Mouse (Mus musculus): ENCODE results near the gene Slc1a7.

Slc1a7 gene

DNA sequence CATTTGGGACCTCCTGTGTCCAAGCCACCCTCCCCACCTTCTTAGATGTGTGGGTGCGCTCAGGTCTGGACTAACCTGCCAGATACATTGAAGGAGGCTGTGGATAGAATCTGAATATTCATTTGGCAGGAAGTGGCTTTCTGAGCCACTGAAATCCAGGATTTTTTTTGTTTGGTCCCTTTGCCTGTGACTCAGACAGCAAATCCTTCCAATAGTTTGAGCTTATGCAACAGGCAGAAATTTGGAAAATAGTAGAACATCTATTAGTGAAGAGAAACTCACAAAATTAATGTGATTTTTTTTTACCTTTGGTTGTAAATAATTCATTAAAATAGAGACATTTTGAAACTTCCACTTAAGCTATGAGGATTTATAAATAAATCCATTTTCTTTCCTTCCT, 3.0 kb downstream of the Slc1a7 start:
- DNase-seq (ENCODE audit: low spot score), result no peak

DNA sequence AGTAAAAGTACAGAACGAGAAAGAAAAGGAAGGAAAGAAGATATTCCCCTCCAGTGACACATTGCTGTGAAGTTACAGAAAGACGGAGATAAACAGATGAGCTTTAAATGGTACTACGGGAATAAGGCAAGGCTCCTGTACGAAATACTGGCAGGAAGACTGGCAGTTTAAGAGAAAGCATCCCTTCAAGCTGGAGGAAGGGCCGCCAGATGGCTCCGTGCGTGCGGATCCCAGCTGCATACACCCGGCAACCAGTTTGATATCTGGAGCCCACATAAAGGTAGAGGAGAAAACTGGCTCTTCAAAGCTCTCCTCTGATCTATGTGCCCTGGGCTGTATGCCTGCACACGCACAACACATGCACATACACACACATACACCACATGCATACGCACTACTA, 6.4 kb downstream of the Slc1a7 start:
- no peak for DNase-seq (ENCODE audit: low spot score)

DNA sequence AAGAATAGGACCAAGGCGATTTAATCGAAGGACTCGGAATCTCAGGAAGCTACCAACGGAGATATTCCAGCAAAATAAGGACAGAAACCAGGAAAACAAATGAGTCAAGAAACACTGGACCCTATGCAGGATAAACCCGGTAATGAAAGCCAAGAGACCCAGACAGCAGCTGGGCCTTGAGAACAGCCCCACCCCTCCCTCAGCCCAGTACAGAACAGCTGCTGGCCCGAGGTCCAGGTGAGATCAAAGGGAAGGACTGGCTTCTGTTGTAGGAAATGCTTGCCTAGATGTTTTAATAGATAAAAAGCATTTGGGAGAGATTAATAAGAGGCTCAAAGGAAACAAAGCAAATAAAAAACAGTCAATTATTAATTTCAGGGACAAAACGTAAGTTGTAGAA, 6.9 kb downstream of the Slc1a7 start:
- DNase-seq (ENCODE audit: low spot score), result no peak

DNA sequence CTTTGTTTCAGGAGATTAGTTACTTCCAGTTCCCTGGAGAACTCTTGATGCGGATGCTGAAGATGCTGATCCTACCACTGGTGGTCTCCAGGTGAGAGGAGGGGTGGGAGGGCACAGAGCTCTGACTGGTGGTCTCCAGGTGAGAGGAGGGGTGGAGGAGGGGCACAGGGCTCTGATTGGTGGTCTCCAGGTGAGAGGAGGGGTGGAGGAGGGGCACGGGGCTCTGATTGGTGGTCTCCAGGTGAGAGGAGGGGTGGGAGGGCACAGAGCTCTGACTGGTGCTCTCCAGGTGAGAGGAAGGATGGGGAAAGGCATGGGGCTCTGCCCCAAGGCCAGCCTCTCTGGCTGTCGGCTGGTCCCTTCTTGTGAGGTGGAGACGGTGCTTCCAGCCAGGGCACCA, 9.5 kb downstream of the Slc1a7 start:
- no peak for DNase-seq (ENCODE audit: low spot score)

DNA sequence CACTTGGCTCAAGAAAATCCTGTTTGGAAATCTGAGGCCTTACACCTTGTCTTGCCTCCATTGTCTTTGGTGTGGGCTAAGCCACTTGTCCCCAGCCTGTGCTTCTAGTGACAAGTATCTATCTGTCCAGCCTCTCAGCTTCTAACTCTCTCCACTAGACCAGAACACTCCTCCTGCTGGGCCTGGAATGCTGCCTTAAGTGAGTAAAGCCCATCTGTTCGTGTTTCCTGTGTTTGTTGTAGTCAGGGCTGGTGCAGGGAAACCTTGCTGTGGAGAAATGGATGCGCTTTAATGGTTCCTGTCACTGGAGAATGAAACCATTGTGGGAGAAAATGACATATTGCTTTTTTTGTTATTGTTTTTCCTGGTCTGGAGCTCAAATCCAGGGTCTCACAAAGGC, 11.4 kb downstream of the Slc1a7 start:
- no peak for DNase-seq (ENCODE audit: low spot score)

DNA sequence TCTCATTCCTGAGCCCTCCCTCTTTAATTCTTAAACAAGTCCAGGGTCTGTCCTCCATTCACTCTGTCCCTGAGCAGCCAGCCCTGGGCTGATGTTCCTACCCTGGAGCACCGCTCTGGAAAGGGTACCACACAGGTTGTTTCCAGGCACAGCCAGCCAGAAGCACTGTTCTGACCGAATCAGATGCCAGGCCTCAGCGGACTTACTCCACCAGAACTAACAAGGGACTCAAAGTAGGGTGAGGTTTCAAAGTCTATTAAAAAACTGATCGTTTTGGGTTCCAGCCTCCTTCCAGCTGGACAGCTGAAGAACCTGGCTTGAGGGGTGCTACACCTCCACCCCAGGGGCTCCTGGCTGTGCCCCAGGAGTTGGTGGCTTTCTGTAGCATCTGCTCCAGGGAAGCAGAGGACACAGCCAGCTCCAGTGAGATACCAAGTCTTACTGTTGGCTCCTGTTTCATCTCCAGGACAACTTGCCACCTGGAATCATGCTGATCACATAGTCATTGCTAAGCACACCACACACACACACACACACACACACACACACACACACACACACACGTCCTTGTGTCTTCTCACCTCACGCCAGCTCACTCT, 12.0 kb downstream of the Slc1a7 start:
- no peak for DNase-seq (ENCODE audit: low spot score)

DNA sequence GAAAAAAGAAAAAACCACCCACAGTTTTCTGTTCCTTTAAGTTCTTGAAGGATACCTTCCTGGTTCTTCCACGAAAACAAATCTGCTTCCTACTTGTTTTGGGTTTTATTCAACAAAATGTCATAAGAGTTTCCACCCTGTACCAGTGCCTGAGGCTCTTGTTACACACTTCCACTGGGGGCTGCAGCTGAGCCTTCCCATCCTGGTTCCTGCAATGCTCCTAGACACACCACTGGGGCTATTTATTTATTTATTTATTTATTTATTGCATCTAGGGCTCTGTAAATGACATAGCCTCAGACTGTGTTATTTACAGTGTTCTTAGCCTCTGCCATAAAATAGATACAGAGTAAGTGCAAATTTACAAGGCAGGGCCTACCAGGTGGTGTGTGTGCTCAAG, 15.6 kb downstream of the Slc1a7 start:
- DNase-seq (ENCODE audit: low spot score), result no peak

DNA sequence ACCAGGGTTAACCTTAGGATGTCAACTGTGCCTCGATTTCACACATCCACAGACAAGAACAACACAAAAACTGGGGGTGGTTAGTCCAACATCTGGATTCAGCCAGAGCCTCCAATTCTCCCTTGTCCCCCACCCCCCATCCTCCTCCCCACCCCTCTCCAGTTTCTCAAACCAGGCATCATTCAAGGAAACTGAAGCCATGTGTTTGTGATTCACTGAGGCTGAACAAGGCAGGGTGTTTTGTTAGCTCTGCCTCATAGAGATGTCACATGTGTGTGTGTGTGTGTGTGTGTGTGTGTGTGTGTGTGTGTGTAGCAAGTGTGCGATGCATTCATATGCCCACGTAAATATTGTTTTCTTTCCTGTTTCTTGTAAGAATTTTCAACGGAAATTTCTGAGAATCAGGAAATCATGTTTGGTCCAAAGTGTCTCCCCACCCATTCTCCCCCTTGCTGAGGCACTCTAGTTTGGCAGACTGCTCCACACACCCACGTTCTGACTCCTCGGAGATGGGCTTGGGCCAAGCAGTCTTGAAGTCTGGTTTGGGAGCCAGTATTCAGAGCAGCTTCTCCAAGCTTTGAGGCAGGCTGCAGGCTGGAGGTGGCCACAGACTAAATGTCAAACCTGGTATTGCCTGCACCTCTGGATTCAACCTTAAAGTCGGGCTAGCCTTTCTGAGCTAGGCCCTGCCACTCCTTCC, 16.3 kb downstream of the Slc1a7 start:
- DNase-seq (ENCODE audit: low spot score), result peak; percentile 68

DNA sequence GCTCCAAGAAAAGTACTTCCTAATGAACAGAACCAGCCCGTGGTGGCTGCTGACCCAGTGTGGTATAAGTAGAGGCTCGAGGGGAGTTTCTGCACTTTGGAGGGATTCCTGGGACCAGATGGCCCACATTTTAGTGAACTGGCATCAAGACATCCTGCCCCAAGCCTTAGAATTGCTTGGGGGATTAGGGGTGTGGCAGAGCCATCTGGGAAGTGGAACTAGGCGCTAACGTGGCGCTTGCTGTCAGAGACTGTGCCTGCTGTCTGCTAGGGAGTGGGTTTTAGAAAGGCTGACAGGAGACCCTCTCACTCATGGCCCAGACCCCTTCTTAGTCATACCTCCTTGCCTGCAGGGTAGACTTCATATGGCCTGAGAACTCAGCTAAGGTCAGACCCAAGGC, 17.7 kb downstream of the Slc1a7 start:
- DNase-seq (ENCODE audit: low spot score), result no peak

DNA sequence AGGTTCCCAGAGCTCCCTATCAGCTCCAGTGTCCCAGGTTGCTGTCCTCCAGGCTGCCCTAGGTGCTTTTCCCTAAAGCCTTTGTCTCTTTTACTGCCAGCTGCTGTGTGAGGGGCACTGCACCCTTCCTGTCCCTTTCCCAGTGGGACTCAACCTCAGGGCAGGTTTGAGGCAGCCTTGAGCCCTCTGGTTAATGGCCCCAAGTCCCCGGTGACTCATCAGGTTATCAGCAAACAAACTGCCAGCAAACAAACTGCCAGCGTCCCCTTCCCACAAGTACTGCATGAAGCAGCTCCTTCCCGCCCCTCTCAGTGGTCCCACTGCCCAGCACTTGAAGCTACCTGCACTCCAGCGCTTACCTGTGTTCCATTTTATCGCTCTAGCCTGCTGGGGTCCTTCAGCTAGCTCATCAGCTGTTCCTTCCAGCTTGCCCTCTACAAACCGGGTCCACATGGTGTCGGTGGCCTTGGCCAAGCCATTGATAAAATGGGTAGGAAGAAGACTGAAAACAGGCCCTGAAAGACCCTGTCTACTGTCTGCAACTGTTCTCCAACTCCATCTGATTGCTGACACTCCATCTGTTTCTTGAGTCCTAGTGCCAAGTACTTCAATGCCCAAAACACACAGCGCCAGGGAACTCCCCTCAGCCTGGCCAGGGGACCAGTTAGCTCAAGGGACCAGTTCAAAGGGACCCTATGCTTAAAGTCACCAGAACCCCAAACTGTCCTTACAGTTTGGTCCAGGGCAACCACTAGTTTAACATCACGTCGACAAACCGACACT, 18.4 kb downstream of the Slc1a7 start:
- DNase-seq (ENCODE audit: low spot score), result no peak

DNA sequence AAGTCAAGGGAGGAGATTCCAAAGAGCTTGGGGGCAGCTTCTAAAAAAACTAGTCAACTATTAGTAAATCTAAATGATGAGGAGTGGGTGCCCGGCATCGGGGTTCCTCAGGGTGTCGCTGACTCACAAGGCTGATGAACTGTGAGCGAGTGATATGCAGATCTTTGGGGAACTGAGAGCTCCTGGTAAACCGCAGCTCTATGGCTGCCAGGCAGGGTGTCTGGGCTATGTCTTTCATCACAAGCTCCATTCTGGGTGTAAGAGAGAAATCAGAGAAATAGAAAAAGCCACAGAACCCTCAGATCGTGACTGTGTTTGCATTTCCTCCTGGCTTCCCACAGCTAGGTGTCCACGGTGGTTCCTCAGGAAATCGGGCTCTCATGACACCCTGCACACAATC, 20.8 kb downstream of the Slc1a7 start:
- no peak for DNase-seq (ENCODE audit: low spot score)

DNA sequence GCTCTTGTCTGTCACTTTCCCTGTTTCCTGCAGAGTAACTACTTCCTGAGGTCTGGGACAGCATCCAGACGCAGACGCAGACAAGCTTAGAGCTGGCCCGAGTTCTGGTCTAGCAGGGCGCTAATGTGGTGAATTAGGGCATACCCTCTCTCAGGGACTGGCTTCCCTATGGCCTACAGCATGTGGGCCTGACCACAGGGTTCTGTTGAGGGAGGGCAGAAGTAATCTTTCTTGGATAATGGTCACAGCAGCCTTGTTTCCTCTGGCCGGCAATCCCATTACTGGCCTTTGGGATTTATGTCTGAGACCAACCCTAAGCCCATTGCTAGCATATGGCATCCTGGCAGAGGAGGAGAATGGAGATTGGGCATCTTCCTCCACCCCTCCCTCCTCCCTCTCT, 22.7 kb downstream of the Slc1a7 start:
- no peak for DNase-seq (ENCODE audit: low spot score)

DNA sequence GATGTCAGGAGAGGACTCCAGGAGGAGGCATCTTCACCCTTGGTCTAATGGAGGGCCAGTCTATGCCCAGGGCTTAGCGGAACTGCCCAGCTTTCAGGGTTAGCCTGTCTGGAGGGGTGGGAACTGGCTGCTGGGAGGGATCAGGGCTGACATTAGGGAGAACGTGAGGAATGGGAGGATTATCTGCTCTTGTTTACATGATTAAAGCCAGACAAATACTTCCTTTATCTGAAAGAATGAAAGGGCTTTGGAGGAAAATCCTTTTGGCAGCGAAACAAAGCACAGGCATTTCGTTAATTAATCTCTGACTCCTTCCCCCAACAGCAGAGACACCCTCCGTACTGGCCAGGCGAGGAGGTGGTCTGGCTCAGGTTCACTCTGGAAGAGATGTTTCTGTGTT, 23.7 kb downstream of the Slc1a7 start:
- DNase-seq (ENCODE audit: low spot score), result no peak

DNA sequence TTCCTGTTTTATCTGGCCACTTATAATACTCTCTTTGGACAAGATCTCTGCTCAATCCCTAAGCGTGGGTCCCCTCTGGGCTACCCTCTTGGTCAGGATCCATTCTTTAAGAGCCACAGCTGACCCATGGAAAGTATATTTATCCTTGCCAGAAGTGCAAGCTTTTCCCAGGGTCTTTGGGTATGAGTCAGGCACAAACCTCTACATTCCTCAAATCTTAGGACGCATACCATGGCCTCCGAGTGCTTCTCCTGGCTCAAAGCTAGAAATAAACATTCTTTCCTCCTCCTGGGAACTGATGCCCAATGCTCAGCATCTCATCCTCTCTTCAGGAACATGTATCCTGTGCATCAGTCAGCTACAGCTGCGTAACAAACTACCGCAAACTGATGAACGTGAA, 26.9 kb downstream of the Slc1a7 start:
- no peak for DNase-seq (ENCODE audit: low spot score)

DNA sequence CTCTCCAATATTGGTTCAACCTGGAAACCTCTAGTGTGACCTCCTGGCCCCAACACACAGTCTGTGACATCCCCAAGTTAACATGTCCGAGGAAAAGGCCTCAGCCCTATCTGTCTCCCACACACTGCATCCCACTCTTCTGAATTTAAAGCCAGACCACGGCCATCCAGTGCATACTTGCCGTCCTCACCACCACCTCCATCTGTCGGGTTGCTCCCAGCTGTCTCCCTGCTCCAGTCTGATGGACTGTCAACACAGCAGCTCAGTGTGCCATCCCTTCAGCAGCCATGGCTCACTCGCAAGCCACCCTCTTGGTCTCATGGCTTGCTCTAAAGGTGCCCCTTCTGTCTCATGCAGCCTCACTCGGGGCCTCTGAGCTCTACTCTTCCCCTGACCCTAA, 27.6 kb downstream of the Slc1a7 start:
- no peak for DNase-seq (ENCODE audit: low spot score)

DNA sequence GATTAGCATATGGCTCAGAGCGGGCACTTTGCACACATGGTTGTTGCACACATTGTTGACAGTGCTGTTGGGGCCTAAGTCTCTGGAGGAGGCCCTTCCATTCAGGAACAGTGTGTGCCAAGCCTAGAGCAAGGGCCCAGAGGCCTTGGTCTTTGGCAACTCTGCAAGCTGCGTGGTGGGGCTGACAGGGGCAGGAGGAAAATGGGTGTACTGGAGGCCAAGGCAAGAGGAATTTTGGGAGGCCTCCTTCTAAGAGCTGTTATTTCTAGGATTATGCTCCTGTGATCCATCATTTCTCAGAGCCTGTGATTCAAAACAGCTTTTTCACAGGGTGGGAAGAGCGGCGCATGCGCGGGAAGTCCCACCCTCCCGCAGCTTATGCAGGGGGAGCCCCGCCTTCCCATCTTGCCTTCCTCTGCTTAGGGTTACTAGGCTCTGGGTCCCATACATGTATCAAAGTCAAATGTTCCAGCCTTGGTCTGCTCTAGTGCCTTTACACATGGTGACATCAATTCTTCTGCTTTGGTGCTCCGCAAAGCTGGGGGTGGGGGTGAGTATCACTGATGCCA, 28.4 kb downstream of the Slc1a7 start:
- DNase-seq (ENCODE audit: low spot score), result no peak

DNA sequence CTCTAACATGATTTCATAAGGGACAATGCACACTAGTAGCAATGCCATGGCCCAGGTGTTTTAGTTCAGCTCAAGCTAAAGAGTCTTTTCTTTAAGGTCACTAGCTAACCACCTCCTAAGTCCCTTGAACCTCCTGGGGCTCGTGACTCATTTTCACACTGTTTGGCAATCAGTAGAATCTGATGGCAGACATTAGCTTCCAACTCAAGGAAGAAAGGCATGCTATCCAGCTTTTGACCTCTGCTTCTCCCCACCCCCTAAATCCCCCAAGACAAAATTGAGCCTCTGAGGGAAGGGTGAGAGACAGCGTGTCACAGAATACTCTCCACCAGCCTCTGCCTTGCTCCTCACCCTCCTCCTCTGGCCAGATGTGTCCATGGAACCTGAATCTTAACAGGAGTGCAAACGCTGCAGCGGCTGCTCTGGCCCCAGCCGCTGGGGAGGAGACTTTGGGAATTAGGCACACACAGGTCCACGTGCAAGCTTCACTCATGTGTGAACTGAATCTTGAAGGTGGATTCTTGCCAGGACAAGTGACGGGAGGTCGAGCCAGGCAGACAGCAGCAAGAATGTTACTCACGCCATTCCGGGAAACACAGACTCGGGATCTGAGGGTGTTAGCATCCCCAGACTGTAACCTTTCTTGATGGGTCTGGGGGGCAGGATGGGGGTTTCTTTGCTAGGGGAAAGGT, 30.7 kb downstream of the Slc1a7 start:
- DNase-seq (ENCODE audit: low spot score), result peak; percentile 29

DNA sequence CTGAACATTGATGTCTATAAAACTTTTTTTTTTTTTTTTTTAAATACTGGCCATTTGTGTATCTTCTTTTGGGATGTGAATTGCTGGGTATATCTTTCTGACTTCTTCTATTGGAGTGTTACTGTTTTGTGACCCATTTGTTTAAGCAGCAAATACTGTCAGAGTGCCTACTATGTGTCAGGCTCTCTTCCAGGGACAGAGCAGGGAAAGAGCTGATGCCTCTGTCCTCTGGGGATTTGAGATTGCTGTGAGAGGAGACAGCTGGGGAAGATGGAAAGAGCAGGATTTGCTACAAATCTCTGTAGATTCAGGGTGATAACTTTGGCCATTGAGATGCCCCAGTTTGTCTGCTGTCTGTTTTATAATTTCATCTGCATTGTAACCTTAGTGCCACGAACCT, 31.2 kb downstream of the Slc1a7 start:
- DNase-seq (ENCODE audit: low spot score), result no peak

DNA sequence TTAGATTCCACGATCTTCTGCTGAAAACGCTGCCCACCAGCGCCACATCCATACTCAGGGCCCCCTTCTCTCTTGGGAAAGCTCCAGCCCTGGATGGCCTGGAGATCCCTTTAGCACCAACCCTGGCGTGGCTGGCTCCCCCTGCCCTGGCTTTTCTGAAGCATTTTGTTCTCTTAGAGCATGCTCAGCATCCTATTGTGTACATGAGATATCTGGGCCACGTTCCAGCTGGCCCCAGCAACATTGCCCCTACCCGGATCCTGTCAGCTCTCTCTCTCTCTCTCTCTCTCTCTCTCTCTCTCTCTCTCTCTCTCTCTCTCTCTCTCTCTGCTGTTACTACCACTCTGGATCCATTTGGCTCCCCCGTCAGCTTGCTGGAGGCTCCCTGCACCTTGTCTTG, 37.2 kb downstream of the Slc1a7 start:
- no peak for DNase-seq (ENCODE audit: low spot score)

DNA sequence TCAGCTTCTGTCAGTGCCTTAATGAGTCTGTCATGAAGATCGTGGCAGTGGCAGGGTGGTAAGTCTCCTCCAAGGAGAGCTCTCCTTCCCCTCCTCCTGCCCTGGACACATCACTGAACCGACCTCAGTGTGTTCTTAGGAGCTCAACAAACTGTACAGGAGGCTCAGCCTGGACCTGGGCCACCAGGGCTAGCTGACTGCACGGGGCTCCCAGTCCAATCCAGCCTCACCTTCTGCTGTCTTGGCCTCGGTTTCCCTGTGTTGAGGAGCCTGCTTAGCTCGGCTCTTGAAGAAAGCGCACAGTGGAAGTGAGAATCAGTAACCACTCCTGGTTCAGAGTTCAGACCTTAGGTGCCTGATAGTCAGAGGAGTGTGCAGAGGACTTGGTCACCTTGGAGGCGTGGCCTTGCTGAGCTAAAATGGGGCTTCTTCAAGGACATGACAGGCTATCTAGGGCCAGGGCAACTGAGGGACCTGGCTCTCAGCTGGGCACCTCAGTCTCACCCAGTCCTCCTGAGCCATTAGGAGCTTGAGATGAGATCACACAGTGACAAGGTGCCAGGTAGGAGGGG, 39.5 kb downstream of the Slc1a7 start:
- DNase-seq (ENCODE audit: low spot score), result no peak

DNA sequence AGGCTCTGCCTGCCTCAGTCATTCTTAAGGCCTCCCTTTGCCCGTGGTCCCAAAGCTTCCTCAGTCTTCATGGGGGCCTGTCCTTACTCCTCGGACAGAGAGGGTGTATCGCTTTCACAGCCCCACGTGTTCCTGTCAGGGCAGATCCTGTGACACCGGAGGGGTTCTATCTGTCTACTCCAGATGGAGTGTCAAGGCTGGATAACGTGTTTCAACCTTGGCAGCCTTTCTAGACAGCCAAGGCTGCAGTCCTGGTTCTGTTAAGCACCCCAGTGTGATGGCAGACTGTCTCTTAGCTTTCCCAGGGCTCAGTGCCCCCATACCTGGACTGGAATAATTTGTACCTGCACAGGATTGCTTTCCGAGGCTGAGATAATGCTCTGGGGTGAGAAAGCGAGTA, 40.4 kb downstream of the Slc1a7 start:
- DNase-seq (ENCODE audit: low spot score), result no peak

DNA sequence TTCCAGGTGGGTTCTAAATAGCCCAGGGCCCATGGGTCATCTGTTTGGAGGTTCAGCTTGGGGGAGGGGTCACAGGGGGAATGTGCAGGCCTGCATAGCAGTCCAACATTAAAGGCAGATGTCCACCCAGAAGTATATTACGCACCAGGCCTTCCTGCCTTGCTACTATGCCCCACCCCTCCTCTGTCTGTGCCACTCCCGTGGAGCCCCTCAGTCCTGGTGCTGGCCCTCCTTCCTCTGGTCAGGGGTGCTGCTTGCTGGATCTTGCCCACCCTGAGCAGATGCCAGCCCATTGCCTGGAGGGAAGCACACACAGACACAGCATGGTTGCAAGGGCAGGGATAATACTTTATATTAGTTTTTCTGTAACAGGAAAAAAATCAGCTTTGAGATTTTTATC, 46.3 kb downstream of the Slc1a7 start:
- no peak for DNase-seq (ENCODE audit: low spot score)

Measured in ovary, postnatal 14 days (tissue).